9 mouse cellular contexts compared by ENCODE assay signal in the genomic region with DNA sequence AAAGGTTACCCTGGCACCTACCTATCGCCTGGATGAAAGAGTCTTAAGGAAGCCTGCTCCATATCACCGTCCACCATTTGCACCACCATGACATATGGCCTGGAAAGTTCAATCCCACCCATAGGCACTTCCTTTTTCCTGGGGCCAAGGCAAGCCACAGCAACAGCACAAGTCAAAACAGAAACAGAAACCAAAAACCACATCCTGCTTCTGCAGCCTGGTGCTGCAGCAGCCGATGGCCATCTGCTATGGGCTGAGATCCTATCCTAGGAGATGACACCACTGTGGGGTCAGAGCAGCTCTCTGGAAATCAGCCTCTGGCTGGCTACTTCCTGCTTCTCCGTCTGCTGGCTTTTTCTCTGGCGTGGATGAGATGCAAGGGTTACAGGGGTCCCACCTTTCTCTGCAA. TPM values are rescaled to one million over a fixed set of nuclear protein-coding genes. Genes with fewer than 3 reads are reported as not detected.
DNase-seq lines count a peak whose midpoint lies in the region; ATAC-seq and TF ChIP-seq lines count a peak whose summit lies in the region.
"Had no signal": no experiment of that assay in that cellular context is flagged by ENCODE, and none has a peak within 500 bp of the region (broad histone marks: within the 10 kb centered on the region; RNA-seq: fewer than 3 reads in every experiment).

No protein-coding gene starts in this region.

- ATAC-seq in liver, embryonic 11.5 days (replicated peaks; ENCODE audit: low FRiP score), result peak; percentile 59
- no peak for ATAC-seq in forebrain, embryonic 15.5 days (replicated peaks)

- peak overlapping the region; percentile 66 for H3K27ac ChIP-seq in heart, adult 2 months
- no peak overlapping the region for H3K27ac ChIP-seq in liver, embryonic 11.5 days (ENCODE audit: low read depth, low read length)
- H3K27ac ChIP-seq in hindbrain, embryonic 10.5 days, result no peak overlapping the region
- no peak overlapping the region for H3K27ac ChIP-seq in forebrain, embryonic 15.5 days (replicated peaks)
- H3K27ac ChIP-seq: embryonic facial prominence, embryonic 12.5 days had no signal

- no peak for TF ChIP-seq EP300 in heart, adult 2 months (IDR thresholded peaks at IDR 0.05; ENCODE audit: insufficient read depth, low read depth, low read length)

- H3K79me2 ChIP-seq in heart, adult 2 months (replicated peaks; ENCODE audit: control insufficient read depth, insufficient read depth, low read length), result no peaks in the 10 kb centered on the region

- peak overlapping the region; percentile 10 for H3K9ac ChIP-seq in heart, adult 2 months (ENCODE audit: low read depth, low read length)
- H3K9ac ChIP-seq in liver, embryonic 11.5 days (ENCODE audit: low read depth, low read length), result no peak overlapping the region
- H3K9ac ChIP-seq in forebrain, embryonic 15.5 days (replicated peaks), result no peak overlapping the region
- H3K9ac ChIP-seq: embryonic facial prominence, embryonic 12.5 days had no signal

- H3K4me1 ChIP-seq in heart, adult 2 months (ENCODE audit: control insufficient read depth, insufficient read depth, low read length), result peaks cover 16% of the 10 kb centered on the region
- peaks cover 10% of the 10 kb centered on the region for H3K4me1 ChIP-seq in liver, embryonic 11.5 days (replicated peaks; ENCODE audit: control insufficient read depth, insufficient read depth, low read length)
- H3K4me1 ChIP-seq in hindbrain, embryonic 10.5 days (replicated peaks), result no peaks in the 10 kb centered on the region
- H3K4me1 ChIP-seq in forebrain, embryonic 15.5 days, result peaks cover 12% of the 10 kb centered on the region

- TF ChIP-seq POLR2A in heart, adult 2 months (IDR thresholded peaks at IDR 0.05; ENCODE audit: insufficient read depth, low read depth, low read length), result peak; percentile 51; the same call in 1 of the 2 replicates

- H3K9me3 ChIP-seq in liver, embryonic 11.5 days (ENCODE audit: control insufficient read depth, low read length), result no peaks in the 10 kb centered on the region
- H3K9me3 ChIP-seq in hindbrain, embryonic 10.5 days, result no peaks in the 10 kb centered on the region
- H3K9me3 ChIP-seq in forebrain, embryonic 15.5 days, result no peaks in the 10 kb centered on the region
- H3K9me3 ChIP-seq: embryonic facial prominence, embryonic 12.5 days had no signal

- DNase-seq in right cerebral cortex, postnatal 10 days (ENCODE audit: low spot score in 2 of 2), result peak; percentile 38 to 51
- DNase-seq in right cerebral cortex, postnatal 4 days, result no peak
- peak; percentile 52 to 75 for DNase-seq in heart, adult 2 months
- DNase-seq in liver, embryonic 11.5 days (ENCODE audit: low spot score), result no peak
- DNase-seq in skeletal muscle tissue, adult 2 months (ENCODE audit: low read depth, low spot score), result peak; percentile 69
- DNase-seq in hindbrain, embryonic 10.5 days (ENCODE audit: low spot score), result no peak
- no peak for DNase-seq in left cerebral cortex, postnatal 4 days

- peaks cover 4% of the 10 kb centered on the region; the same call in 1 of the 2 replicates for H3K36me3 ChIP-seq in heart, adult 2 months (ENCODE audit: control insufficient read depth, insufficient read depth, low read length)
- no peaks in the 10 kb centered on the region for H3K36me3 ChIP-seq in liver, embryonic 11.5 days (ENCODE audit: control insufficient read depth, insufficient read depth, low read length)
- no peaks in the 10 kb centered on the region for H3K36me3 ChIP-seq in hindbrain, embryonic 10.5 days
- no peaks in the 10 kb centered on the region for H3K36me3 ChIP-seq in forebrain, embryonic 15.5 days
- H3K36me3 ChIP-seq: embryonic facial prominence, embryonic 12.5 days had no signal

- peak overlapping the region; percentile 49 for H3K4me2 ChIP-seq in liver, embryonic 11.5 days
- no peak overlapping the region for H3K4me2 ChIP-seq in forebrain, embryonic 15.5 days (replicated peaks)
- H3K4me2 ChIP-seq: embryonic facial prominence, embryonic 12.5 days had no signal

- TF ChIP-seq CTCF in heart, adult 2 months (IDR thresholded peaks at IDR 0.05), result no peak

- WGBS in heart, adult 2 months, result 44% methylated on average over 5 of the region's 5 CpGs
- whole genome bisulfite sequencing in liver, embryonic 11.5 days, result 38% methylated on average over 5 of the region's 5 CpGs
- WGBS in hindbrain, embryonic 10.5 days, result 73% methylated on average over 5 of the region's 5 CpGs
- WGBS in forebrain, embryonic 15.5 days, result 93% methylated on average over 5 of the region's 5 CpGs

- intact Hi-C loops in heart, adult 2 months (cut with DNase I), result loop anchor here (2.0 kb wide), 1 partner anchor 26 kb away; a partner anchor contains a TSS
- intact Hi-C loops in left cerebral cortex, postnatal 4 days (cut with DNase I), result no loop called here

- no peaks in the 10 kb centered on the region for H3K27me3 ChIP-seq in heart, adult 2 months (ENCODE audit: control insufficient read depth, insufficient read depth, low read length)
- no peaks in the 10 kb centered on the region for H3K27me3 ChIP-seq in liver, embryonic 11.5 days (replicated peaks; ENCODE audit: control insufficient read depth, insufficient read depth, low read length)
- H3K27me3 ChIP-seq in hindbrain, embryonic 10.5 days (ENCODE audit: insufficient read depth, poor library complexity, severe bottlenecking), result no peaks in the 10 kb centered on the region
- no peaks in the 10 kb centered on the region for H3K27me3 ChIP-seq in forebrain, embryonic 15.5 days
- H3K27me3 ChIP-seq: embryonic facial prominence, embryonic 12.5 days had no signal

- H3K4me3 ChIP-seq in heart, adult 2 months, result peak overlapping the region; percentile 43
- H3K4me3 ChIP-seq in liver, embryonic 11.5 days (ENCODE audit: low read depth, low read length), result peak overlapping the region; percentile 2
- H3K4me3 ChIP-seq in hindbrain, embryonic 10.5 days, result no peak overlapping the region
- H3K4me3 ChIP-seq in forebrain, embryonic 15.5 days, result no peak overlapping the region
- H3K4me3 ChIP-seq: embryonic facial prominence, embryonic 12.5 days had no signal

RNA-seq across cellular contexts. Expression of a gene that starts 26.7 kb away (rescaled TPM):
- 1 to 10 TPM; 3.2 to 3.3 TPM for total RNA-seq in heart, adult 2 months (2021)
- polyA plus RNA-seq in heart, adult 2 months (2012; rRNA removed), result 4.2 and 9.8 TPM in 2 replicates
- polyA plus RNA-seq in liver, embryonic 11.5 days (2014; fragmentation: Nextera tagmentation; extraction: Ambion mirVana), result 5.4 and 5.5 TPM in 2 replicates
- 4.5 and 7.3 TPM in 2 replicates for polyA plus RNA-seq in hindbrain, embryonic 10.5 days (2016; fragmentation: Nextera tagmentation; extraction: Ambion mirVana)
- total RNA-seq in left cerebral cortex, postnatal 4 days (2021), result 100 to 1,000 TPM; 116 to 121 TPM
- polyA plus RNA-seq in forebrain, embryonic 15.5 days (2015; fragmentation: Nextera tagmentation; extraction: Ambion mirVana), result 55.1 and 58.6 TPM in 2 replicates

RNA-seq across cellular contexts. Expression of a gene that starts 48.3 kb away (rescaled TPM):
- 1 to 10 TPM; 1.4 to 1.7 TPM for total RNA-seq in heart, adult 2 months (2021)
- 1.8 and 2.8 TPM in 2 replicates for polyA plus RNA-seq in heart, adult 2 months (2012; rRNA removed)
- 0.96 and 1.0 TPM in 2 replicates for polyA plus RNA-seq in liver, embryonic 11.5 days (2014; fragmentation: Nextera tagmentation; extraction: Ambion mirVana)
- 6.7 TPM in 2 replicates for polyA plus RNA-seq in hindbrain, embryonic 10.5 days (2016; fragmentation: Nextera tagmentation; extraction: Ambion mirVana)
- total RNA-seq in left cerebral cortex, postnatal 4 days (2021), result 1 to 10 TPM; 3.3 to 3.5 TPM
- 1.6 and 1.7 TPM in 2 replicates for polyA plus RNA-seq in forebrain, embryonic 15.5 days (2015; fragmentation: Nextera tagmentation; extraction: Ambion mirVana)

Comparison
In these comparisons a context has a peak if more than half of its experiments do, and no peak if none do; other contexts are left out.
1. DNase-seq: peak in right cerebral cortex, postnatal 10 days (2 of 2), heart, adult 2 months (2 of 2) and skeletal muscle tissue, adult 2 months (single experiment); none in right cerebral cortex, postnatal 4 days (single experiment), liver, embryonic 11.5 days (single experiment), hindbrain, embryonic 10.5 days (single experiment) and left cerebral cortex, postnatal 4 days (single experiment).
2. H3K4me3 ChIP-seq: peak in heart, adult 2 months (single experiment) and liver, embryonic 11.5 days (single experiment); none in hindbrain, embryonic 10.5 days (single experiment) and forebrain, embryonic 15.5 days (single experiment).